Mouse (Mus musculus): ENCODE results near the gene Bcas1.

Bcas1 gene

DNA sequence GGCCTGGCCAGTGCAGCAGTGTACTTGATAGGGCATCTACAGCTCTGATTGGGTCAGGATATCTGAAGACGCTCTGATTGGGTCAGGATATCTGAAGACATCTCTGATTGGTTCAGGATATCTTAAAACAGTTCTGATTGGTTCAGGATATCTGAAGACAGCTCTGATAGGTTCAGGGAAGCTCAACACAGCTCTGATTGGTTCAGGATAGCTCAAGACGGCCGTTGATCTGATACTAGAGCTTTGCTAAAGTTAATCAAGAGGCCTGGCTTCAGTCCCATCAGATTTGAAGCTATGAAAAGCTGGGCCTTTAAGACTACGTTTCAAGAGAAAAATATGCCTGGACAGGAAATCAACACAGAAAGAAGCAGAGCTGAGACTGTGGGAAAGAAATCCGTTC, 77.9 kb downstream of the Bcas1 start:
- in situ Hi-C loops (cut with MboI, MseI): loop anchor here (5.0 kb wide), 1 partner anchor 232 kb away; no protein-coding TSS in a partner anchor

DNA sequence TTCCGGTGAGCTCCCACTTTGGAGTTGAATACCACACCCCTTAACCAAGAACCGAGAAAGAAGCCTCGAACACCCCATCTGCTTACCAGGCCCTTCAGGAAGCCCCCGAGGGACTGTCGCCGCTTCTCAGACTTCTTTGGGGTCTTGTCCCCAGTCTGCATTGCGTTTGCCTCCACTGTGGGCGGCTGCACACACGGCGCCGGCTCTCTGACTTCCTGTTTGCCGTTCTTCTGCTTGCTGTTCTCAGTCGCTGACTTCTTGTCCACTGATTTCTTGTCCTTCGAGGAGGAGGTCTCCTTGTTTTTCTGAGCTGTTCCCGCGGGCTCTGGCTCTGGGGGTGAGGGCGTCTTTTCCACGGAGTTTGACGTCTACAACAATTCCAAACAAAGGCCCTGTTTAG, 78.5 kb downstream of the Bcas1 start:
- in situ Hi-C loops (cut with MboI, MseI): loop anchor here (5.0 kb wide), 1 partner anchor 232 kb away; no protein-coding TSS in a partner anchor

DNA sequence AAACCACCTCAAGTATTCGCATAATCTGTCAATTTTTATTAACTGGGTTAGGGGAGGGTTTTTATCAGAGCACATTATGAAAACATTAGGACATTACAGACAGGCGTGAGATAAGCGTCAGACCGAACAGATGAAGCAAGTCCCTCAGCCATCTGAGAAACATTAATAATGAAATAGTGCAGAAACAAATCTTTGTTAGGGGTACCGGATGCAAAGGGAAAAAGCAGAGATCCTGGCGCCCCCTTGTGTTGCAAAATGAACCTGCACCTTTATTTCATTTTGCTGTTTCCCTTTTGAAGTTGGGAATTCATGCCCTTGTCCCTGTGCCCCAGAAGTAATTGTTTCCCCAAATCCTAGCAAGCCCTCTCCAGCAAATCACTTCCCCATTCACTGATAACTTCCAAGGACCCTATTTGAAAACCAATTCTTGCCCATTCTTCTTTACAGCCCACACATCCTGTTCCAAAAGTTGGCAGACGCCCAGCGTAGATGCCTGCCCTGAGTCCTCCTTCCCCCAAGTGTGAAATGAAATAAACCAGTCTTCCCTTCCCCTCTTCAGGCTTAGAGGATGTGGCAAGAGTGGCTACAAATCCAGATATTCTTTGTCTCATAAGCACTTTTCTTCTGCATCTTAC, 80.4 kb downstream of the Bcas1 start:
- in situ Hi-C loops (cut with MboI, MseI): loop anchor here (5.0 kb wide), 1 partner anchor 230 kb away; no protein-coding TSS in a partner anchor

DNA sequence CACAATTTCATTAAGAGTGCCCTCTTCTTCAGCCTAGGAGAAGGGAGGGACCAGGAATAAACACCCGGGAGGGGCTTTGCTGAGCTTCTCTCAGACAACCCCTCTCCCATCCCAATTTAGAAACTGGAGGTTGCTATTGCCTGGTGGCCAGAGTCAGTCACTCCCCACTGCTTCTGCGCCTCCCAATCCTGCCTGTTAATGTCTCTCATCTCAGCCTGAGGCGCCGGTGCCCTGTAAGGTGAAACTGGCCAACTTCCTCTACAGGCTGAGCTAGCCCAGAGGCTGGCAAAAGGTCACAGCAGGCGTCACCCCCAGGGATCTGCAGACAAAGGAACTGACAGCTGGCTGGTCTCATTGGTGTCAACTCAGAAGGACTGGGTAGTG, 82.2 kb downstream of the Bcas1 start:
- in situ Hi-C loops (cut with MboI, MseI): loop anchor here (5.0 kb wide), 1 partner anchor 228 kb away; no protein-coding TSS in a partner anchor

DNA sequence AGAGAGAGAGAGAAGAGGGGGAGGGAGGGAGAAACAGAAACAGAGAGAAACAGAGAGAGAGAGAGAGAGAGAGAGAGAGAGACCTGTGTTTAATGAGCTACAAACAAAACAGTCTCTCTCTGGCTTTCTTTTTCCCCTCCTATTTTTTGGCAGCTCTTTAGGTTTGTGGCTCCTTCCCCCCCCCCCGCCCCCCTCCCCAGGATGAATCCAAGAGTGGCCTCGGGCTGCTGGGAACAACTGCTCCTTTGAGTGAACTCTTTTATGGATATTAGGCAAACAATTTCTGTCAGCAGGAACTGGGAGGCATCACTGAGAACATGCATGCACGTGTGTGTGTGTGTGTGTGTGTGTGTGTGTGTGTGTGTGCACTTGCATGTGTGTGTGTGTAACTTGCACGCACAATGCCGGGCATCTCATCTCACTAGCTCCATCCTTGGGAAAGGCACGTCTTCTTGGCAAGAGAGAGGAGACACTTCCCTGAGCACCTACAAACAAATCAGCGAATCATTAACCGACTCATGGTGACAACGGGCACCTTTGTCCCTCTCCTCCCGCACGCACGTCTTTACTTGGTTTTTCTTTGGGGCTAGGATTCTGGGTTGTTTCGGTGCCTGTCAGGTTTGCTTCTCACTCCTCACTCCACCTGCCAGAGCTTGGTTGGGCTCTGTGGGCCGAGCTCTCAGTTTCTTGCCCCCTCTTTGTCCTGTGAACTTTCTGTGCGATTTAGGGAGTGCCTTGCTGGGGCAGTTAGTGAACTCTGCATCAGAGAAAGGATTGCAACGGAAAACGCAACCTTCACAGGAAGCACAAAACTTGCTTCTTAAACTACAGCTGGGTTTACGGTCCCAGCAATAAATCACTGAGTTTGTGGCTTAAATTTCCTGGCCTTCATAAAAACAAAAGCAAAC, 82.9 kb downstream of the Bcas1 start:
- in situ Hi-C loops (cut with MboI, MseI): loop anchor here (5.0 kb wide), 1 partner anchor 227 kb away; no protein-coding TSS in a partner anchor

DNA sequence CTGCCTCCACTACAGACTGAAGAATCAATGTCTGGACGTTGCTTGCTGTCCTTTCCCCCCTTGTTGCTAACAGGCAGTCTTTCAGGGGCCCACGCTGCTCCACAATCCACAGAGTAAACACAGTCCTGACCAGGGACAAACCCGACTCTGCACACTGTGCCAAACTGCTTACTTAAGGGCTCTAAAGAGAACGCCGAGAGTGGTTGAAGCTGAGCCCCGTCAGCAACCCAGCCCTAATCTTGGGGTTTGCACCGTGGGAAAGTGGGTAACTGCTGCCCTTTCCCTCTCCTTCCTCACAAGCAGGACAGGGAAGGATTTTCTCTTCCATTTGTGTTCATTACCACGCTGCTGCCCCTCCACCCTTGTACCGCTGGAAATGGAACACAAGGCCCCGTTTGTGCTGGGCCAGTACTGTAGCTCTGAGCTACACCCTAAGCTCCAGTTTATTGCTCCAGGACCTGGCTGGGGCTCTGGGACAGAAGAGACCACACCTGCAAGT, 83.8 kb downstream of the Bcas1 start:
- in situ Hi-C loops (cut with MboI, MseI): no loop called here

DNA sequence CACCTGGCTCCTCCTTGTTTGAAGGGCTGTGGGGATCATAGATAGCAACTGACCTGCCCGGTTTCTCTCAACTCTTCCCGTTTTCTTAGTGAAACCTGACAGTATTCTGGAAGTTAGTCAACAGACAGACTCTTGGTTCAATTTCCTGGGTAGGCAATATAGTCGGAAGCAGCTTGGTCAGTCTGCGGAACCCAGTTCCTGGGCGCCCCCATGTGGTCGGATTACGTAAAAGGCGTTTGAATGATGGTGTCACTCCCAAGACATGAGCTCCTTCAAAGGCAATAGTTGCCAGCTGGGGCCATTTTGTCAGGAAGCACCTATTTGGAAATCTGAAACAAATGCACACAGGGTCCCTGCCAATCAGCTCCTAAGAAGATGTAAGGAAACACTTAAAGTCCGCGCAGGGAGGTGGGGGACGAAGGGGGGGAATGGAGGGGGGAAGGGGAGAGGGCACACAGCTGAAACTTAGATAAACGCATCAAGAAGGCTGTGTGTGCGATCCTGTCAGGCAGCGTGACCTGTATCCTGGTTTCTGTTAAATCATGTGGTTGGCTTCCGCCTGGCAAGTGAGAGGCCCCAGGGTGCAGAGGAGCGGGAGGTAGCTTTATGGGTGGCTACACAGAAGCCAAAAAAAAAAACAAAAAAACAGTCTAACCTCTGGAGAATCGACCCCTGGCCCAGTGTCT, 84.4 kb downstream of the Bcas1 start:
- in situ Hi-C loops (cut with MboI, MseI): no loop called here

DNA sequence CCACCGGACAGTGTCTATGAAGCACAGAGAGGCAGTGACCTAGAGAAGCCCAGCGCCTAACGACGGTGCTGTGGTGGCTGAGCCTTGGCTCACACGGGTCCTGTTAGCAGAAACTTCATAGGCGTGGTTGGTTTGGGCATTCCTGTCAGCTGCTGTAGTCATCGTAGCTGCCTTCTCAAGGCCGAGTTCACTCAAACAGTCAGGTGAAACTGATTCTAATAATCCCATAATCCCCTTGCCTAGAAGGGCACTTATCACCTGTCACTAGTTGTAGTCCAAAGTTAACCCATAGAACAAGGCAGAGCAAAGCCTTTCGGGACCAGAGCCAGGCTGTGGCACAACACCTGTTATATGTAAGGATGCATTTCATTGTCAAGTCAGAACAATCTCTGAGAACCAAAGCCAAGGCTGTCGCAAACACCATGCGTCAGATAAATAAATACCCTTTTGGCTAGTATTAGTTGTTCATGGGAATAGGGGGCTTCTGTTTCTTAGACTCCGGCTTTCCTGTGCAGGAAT, 85.3 kb downstream of the Bcas1 start:
- in situ Hi-C loops (cut with MboI, MseI): no loop called here

DNA sequence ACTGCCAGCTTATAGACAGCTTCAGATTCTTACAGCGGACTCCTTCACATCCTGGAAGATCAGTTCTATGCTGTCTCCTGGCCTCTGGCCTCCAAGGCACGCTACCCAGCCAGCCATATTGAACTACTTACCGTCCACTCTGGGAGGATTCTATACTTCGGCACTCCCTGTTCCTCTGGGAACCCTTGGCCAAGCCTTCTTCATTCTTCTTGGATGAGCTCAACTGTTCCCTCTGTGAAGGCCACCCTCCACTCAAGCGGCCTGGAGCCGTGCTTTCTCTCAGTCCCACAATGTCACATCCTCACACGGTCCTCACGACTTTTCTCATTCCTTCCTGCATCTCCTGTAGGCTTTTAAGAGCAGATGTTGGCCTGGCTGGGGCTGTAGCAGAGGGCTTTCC, 86.5 kb downstream of the Bcas1 start:
- in situ Hi-C loops (cut with MboI, MseI): no loop called here

DNA sequence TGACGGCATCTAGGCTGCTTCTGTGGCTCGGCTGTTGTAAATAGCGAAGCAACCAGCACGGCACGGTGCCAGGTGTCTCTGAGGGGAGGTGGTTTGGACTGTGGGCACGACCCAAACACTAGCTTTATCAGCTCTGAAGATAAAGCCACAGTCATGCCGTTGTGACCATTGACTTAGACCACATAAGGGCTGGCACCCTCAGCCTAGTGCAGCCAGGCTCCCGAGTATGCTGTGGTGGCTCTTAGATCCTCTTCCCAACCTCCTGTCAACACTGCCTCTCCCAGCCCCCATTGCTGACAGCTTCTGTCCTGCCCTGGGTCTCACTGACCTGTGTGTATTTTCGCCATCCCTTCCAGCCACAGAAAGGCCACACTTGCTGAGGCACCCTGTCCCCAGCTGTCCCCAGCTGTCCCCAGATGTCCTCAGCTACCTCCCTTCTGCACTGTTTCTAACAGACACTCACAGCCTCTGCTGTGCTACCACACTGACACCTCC, 91.3 kb downstream of the Bcas1 start:
- in situ Hi-C loops (cut with MboI, MseI): no loop called here

DNA sequence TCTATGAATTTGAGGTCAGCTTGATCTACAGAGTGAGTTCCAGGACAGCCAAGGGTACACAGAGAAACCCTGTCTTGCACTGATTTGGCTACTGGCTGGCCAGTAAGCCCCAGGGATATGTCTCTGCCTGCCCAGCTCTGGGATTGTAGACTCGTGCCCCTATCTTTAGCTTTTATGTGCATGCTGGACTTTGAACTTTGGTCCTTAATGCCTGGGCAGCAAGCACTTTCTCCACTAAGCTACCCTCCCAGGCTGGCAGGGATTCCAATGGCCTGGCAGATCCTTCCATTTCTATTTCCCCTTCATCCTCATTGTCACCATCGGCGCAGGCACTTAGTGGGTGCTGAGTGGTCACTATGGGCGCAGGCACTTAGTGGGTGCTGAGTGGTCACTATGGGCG, 92.5 kb downstream of the Bcas1 start:
- in situ Hi-C loops (cut with MboI, MseI): no loop called here

DNA sequence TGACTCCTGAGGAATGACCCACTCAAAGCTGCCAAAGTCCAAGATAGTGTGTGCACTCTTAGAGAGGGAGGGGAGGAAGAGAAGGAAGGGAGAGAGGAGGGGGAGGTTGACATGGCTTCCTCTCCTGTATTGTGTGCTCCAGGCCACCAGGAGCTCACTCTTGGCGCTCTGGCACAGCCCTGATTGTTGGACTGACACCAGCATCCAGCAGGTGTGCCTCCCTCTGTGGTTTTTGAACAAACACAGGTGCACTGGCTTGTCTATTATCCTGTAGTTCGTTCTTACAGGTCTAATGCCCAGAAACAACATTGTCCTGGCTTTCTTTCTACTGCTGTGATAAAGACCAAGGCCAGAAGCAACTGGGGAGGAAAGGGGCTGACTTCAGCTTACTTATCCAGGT, 95.8 kb downstream of the Bcas1 start:
- in situ Hi-C loops (cut with MboI, MseI): no loop called here

DNA sequence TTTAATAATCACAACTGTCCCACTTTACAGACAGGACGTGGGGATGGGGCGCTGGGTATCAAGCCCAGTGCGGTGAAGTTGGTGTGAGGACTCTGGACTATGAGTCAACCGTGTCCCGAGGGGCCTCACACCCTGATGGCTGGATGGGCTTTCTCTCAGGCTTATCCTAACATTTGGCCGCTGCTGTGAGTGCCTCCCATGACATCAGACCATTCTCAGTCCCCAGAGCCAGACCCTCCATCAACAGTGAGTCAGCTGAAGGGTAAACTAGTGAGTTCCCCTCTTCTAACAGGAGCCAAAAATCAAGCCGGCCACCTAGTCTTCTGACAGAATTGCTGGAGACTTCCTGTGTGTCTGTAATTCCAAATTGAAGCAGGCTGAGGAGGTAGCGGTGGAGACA, 97.2 kb downstream of the Bcas1 start:
- in situ Hi-C loops (cut with MboI, MseI): no loop called here

DNA sequence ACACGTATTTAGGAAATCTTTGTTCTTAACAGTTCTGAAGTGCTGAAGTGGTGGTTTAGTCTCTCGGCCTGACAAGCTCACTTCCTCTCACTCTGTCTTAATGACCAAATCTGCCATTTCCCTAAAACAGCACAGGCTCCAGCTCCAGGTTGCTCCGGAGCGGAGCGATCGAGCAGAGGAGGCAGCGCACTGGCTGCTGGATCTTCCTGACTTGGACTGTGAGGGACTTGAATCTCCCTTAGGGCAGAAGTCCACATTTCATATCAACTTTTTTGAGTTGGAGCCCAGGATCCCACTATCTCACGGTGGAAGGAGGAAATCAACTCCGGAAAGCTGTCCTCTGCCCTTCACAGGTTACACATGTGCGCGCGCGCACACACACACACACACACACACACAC, 97.7 kb downstream of the Bcas1 start:
- in situ Hi-C loops (cut with MboI, MseI): no loop called here

DNA sequence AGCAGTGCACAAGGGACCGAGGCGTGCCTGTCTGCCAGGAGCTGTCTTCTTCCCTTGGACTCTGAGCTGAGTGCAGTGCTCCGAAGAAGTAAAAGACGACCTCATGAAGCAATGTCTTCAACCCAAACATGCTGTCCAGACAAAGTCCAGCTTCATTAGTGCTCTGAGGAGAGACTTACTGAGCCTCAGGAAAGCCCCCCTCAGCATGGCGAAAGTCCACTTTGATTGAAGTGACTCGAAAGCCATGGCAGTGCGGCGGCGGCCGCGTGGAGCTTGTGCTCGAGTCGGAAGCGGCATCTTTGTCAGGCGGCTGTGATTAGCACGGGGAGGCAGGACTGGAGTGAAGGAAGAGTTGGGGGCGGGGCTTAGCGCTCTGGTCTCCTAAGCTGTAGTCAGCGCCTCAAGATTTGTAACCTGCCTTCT, 103.7 kb downstream of the Bcas1 start:
- in situ Hi-C loops (cut with MboI, MseI): loop anchor here (25.0 kb wide), 1 partner anchor 537 kb away; no protein-coding TSS in a partner anchor

DNA sequence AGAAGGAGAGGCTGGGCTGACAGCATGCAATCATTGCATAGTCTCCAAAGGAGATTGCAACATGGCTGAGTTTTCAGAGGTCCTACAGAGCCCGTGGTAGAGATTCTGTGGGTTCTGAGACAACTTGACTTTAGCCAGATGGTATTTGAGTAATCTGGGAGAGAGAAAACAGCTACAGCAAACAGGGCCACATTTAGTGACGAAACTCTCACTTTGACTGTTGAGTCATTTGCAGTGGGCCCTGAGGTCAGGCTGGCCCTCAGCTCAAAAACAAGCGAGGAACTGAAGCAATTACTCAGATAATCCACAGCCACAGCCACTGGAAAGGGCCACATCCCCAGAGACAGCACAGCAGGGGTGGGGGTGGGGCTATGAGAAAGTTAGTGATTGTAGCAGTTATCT, 105.6 kb downstream of the Bcas1 start:
- in situ Hi-C loops (cut with MboI, MseI): loop anchor here (25.0 kb wide), 1 partner anchor 535 kb away; no protein-coding TSS in a partner anchor

DNA sequence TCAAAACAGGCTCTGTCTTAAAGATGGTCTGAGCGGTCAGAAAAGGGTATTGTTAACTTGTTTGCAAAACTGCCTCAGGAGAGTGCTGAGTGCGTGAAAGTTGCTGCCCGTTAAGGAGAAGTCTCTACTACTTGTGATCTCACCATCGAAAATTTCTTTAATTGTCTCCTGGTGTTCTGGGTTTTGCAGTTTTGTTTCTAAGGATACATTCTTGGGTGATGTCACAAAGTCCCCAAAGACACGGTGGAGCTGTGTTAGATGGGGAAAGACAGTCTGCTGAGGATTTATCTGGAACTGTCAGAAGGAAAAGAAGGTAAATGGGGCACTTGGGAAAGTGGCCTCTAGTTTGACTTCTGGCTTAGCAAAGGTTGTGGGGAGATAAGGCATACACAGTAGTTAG, 106.1 kb downstream of the Bcas1 start:
- in situ Hi-C loops (cut with MboI, MseI): loop anchor here (25.0 kb wide), 1 partner anchor 534 kb away; no protein-coding TSS in a partner anchor

DNA sequence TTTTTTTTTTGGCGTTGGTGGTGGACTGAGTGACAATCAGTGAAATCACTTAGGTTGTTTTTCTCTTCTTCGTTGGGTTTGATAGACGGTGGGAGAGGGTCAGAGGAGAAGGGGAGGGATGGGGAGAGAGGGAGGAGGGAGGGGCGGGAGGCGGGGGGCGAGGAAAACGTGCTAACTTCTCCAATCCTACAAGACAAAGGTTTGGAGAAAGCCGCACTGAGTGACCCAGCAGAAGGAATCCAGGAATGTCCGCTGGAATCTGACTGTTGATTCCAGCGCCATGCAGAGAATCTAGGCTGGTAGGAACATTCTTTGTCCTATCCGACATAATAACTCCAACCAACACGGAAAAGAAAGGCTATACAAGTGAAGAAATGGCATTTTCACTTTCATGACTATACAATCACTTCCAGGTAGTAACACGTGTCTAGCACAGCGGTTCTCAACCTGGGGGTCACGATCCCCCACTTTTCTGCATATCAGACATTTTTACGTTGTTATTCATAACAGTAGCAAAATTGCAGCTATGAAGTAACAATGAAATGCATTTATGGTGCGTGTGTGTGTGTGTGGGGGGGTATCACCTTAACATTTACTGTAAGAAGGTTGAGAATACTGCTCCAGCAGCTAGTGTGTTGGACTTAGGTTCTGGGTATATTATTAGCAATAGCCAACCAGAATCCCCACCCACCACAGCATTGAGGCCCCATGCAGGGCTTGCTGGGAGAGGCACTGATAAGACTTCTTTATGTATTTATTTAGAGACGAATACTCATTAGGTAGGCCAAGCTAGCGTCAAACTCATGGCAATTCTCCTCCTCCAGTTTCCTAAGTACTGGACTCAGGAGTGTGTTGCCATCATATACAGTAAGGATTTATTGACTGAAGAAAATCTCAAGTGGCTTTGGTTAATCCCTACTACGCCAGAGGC, 107.8 kb downstream of the Bcas1 start:
- in situ Hi-C loops (cut with MboI, MseI): loop anchor here (25.0 kb wide), 1 partner anchor 532 kb away; no protein-coding TSS in a partner anchor

DNA sequence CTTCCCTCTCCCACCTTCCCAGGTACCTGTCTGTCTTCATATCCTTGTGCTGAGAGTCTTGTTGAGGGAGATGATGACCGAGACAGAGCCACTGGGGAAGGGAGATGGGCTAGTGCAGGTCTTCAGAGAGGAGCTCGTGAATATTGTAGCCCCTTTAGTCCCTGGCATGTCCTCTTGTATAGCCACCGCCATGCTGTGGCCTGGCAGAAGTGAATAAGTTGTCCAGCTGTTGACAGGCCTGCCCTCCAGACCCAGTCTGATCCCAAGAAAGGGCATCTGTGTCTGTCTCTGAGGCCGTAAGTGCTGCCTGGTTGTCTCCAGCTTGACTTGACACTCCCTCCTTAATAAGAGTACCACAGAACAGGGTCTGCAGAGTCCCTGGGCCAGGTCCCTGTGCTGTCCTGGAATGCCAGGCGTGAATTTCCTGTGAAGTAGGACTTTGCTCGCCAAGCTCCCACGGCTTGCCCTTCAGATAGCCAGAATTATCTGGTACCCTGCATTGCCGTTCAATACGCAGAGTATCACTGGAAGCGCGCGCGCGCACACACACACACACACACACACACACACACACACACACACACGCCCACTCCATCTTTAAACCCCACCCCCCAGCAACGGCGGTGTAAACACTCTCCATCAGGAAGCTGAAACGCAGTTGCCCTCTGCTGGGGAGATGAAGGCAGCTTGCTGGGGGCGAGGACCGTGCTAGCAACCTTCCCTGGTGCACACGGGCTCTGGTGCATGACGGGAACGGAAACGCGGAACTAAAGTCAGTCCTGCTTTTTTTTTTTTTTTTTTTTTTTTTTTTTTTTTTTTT, 108.7 kb downstream of the Bcas1 start:
- in situ Hi-C loops (cut with MboI, MseI): loop anchor here (25.0 kb wide), 1 partner anchor 532 kb away; no protein-coding TSS in a partner anchor

All from T-helper 1 cell (primary cell).